Mouse (Mus musculus) neutrophil, adult 65 days (primary cell): ENCODE results near the gene Barx2. TPM values are rescaled to one million over a fixed set of nuclear protein-coding genes. Genes with fewer than 3 reads are reported as not detected.

ENCODE experiments used
- total RNA-seq: library from RNA; stranded (reverse); gene quantifications from 2 replicates; pipeline ENCODE4 v1.2.4, GENCODE M21; 2023

The Barx2 gene
- total RNA-seq, result not detected in 2 replicates

GRCm38 (mm10) chr9:31912921-31913738 is at the start of gene Barx2:
Barx2 (minus strand) TSS chr9:31913462.

Other genes starting within 250 kb of the Barx2 start
- 1.4 and 3.1 TPM in 2 replicates for gene Arhgap32, start 202.7 kb upstream of the Barx2 start, total RNA-seq